Mouse (Mus musculus): ENCODE measurements at regions not wholly inside any gene's neighbourhood (a gene's known extent, or its start where the extent isn't known, plus 50 kb on each side); places are given as distances from the start of the nearest gene placed in this dataset.

GRCm38 (mm10) chr9:115547625-115548325 is 237.6 kb upstream of the Stt3b start:
- no peak for DNase-seq (ENCODE audit: low spot score in 2 of 2)

- DNase-seq (ENCODE audit: low spot score in 2 of 2) = no peak
Measured at GRCm38 (mm10) chr9:115548722-115549349, 238.6 kb upstream of the Stt3b start.

DNA sequence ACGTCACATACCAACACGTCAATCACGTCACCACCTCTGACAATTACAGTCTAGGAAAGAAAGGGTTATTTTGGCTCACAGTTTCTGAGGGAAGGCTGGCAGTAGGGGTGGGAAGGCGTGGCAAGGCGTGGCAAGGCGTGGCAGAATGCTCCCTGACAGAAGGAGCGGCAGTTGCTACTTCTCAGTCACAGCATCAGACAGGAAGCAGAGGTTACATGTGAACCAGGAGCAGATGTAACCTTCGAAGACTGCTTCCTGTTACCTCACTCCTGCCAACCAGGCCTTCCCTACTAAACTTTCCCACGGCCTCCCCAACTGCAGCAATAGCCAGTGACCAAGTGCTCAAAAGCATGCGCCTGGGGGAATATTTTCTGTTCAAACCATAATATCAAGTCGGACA is 240.9 kb upstream of the Stt3b start:
- DNase-seq (ENCODE audit: low spot score in 2 of 2) = no peak

- DNase-seq (ENCODE audit: low spot score in 2 of 2) = no peak
Measured at GRCm38 (mm10) chr9:115551501-115551900, 241.3 kb upstream of the Stt3b start.

- DNase-seq (ENCODE audit: low spot score in 2 of 2) = no peak
Measured at GRCm38 (mm10) chr9:115558131-115558530, 247.9 kb upstream of the Stt3b start.

DNA sequence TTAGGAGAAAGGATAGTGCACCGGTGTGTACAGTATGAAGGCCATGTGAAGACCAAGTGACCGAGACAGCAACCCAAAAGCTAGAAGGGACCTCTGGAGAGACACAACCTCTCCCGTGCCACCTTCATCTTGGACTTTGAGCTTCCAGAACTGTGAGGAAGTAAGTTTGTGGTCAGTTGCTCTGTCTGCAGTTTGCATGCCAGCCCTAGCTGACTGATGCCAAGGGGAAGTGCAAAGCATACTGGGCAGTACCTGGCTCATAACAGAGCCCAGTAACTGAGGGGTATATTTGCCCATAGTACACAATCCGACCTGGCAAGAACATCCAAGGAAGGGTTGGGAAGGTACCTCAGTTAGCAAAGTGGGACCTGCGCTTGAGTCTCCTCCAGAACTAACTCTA is 249.3 kb upstream of the Stt3b start:
- DNase-seq (ENCODE audit: low spot score in 2 of 2) = no peak

- peak; percentile 70 for DNase-seq (ENCODE audit: low spot score in 2 of 2)
Measured at GRCm38 (mm10) chr9:115561207-115561606, 251.0 kb upstream of the Stt3b start.

- DNase-seq (ENCODE audit: low spot score in 2 of 2) = no peak
Measured at GRCm38 (mm10) chr9:115562783-115563182, 252.6 kb upstream of the Stt3b start.

- no peak for DNase-seq (ENCODE audit: low spot score in 2 of 2)
Measured at GRCm38 (mm10) chr9:115564366-115564765, 254.1 kb upstream of the Stt3b start.

GRCm38 (mm10) chr9:115568693-115569334 is 258.6 kb upstream of the Stt3b start:
- DNase-seq (ENCODE audit: low spot score in 2 of 2) = no peak

GRCm38 (mm10) chr9:115570998-115571397 is 260.8 kb upstream of the Stt3b start:
- no peak for DNase-seq (ENCODE audit: low spot score in 2 of 2)

DNA sequence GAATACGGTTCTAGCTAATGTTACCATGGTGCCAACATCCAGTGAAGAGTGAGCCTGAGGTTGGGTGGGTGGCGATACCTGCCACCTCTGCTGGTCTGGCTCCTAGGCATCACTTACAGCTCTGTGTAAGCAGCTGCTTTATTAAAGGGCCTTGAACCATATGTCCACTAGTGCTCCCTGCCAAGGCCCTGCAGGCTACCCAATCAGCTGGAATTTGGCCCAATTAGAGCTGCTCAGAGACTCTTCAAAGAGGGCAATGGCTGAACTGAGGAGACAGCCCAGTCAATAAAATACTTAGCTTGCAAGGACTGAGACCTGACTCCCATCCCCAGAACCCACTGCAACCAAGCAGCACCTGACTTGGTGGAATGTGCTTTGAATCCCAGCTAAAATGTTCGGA is 270.9 kb upstream of the Stt3b start:
- DNase-seq (ENCODE audit: low spot score in 2 of 2) = no peak

GRCm38 (mm10) chr9:115583548-115583947 is 273.3 kb upstream of the Stt3b start:
- DNase-seq (ENCODE audit: low spot score in 2 of 2) = no peak

DNA sequence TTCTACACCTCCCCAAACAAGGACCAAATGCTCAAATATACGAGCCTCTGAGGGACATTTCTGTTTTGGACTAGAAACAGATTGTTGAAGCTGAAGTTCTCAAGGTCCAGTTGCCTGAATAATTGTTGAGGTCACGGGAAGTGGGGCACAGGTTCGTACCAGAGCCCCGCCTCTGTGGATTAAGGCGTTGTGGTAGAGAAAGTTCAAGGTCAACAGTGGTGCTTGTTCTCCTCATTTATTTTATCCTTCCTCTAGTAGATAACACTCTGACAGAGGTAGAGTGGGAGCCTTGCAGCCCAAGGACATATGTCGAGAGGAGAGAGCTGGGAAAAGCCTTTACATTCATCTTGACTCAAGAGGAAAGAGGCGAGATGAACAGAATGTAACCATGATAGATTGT is 274.7 kb upstream of the Stt3b start:
- no peak for DNase-seq (ENCODE audit: low spot score in 2 of 2)

- DNase-seq (ENCODE audit: low spot score in 2 of 2) = no peak
Measured at GRCm38 (mm10) chr9:115592466-115592865, 282.2 kb upstream of the Stt3b start.

- DNase-seq (ENCODE audit: low spot score in 2 of 2) = no peak
Measured at GRCm38 (mm10) chr9:115600228-115600627, 290.0 kb upstream of the Stt3b start.

DNA sequence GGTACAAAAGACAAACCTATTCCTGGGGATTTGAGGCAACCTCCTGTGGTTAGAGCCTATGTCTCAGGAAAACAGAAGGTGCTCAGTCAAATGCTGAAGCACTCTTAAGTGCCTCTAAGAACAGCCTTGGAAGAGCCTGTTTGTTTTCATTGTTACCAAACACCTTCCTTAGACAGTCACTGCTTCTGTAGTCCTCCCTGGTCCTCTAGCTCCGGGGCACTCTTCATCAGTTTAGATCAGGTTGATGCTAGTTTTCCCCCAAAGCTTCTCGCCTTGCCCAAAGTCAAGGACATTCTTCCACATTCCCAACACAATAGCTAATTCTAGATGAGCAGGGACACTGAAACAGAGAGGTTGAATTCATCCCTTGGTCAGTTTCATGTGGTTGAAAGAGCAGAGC is 290.6 kb upstream of the Stt3b start:
- DNase-seq (ENCODE audit: low spot score in 2 of 2) = no peak

DNA sequence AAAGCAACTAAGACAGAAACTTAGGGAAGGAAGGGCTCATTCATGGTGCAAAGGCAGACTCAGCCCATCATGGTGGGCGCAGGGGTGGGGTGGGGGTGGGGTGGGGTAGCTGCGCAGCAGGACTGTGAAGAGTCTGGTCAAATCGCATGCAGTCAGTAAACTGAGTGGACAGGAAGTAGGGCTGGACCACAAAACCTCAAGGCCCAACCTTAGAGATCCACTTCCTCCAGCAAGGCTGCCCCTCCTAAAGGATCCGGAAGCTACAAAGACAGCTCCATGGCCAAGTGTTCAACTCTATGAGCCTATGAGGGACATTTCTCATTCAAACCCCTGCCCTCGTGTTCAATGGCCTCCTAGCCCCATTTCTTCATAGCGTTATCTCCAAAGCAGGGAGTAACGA is 292.6 kb upstream of the Stt3b start:
- no peak for DNase-seq (ENCODE audit: low spot score in 2 of 2)

DNA sequence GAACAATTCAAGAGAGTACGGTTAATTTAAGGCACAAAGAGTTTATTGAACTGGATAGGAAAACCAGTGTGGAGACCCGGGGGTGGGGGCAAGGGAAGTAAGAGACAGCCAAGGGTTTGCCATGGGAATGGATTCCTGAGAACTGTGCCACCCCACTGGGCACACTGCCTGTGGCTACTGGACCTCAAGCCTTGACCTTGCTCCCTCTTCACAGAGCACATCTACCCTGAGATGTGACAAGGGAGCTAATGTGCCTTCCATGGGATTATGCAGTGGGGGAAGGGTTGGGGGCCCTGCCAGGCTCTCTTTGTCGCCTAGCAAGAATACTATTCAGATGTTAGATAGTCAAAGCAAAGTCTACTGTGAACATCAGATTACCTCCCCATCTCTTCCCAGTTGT is 294.2 kb upstream of the Stt3b start:
- DNase-seq (ENCODE audit: low spot score in 2 of 2) = no peak

DNA sequence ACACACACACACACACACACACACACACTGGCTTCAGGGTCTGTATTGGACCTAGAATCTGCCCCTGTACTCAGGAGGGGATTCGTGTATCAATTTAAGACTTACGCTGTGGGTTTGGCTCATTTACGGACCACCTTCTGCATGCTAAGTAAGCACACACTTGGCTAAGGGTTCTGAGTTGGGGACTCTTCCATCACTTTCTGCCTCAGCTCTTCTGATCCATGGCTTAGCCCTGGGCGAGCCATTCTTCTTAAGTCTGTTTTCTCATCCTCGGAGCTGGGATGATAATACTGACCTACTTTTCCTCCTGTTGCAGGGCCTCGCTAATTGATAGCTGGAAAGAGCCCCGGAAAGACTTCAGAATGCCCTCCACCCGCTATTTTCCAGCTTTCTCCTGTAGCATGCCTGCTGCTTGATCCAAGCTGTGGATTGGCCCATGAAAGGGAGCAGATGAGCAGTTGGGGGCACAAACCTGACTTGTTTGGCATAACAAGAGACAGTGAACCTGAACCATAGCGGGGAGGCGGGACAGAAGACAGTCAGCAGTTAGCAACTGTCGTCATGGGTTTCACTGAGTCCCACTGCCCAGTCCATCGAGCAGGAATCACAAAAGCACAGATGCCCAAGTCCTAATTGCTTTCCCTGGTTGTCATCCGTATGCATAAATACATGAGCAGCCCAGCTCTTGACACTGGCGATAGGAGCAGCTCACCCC is 294.9 kb upstream of the Stt3b start:
- DNase-seq (ENCODE audit: low spot score in 2 of 2) = no peak

- DNase-seq (ENCODE audit: low spot score in 2 of 2) = no peak
Measured at GRCm38 (mm10) chr9:115607961-115608360, 297.7 kb upstream of the Stt3b start.

DNA sequence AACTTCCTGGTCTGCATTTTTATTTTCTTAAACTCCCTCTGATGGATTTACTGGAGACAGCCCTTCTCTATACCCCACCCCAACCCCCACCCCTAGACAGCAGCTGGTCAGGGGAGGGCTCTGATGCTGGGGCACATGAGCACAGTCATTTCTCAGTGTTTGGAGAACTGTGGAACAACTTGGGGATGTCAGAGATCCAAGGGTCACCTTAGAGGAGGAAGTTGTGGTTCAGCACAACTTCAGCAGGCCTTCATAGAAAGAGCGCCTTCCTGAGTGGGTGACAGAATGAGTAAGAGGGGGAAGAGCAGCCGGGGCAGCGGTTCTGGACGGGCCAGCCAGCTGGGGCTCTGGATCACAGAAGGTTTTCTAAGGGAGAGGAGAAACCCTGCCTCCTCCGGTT is 298.2 kb upstream of the Stt3b start:
- DNase-seq (ENCODE audit: low spot score in 2 of 2) = no peak

GRCm38 (mm10) chr9:115609904-115610303 is 299.4 kb upstream of the Gadl1 start:
- no peak for DNase-seq (ENCODE audit: low spot score in 2 of 2)
